In the genomic region with DNA sequence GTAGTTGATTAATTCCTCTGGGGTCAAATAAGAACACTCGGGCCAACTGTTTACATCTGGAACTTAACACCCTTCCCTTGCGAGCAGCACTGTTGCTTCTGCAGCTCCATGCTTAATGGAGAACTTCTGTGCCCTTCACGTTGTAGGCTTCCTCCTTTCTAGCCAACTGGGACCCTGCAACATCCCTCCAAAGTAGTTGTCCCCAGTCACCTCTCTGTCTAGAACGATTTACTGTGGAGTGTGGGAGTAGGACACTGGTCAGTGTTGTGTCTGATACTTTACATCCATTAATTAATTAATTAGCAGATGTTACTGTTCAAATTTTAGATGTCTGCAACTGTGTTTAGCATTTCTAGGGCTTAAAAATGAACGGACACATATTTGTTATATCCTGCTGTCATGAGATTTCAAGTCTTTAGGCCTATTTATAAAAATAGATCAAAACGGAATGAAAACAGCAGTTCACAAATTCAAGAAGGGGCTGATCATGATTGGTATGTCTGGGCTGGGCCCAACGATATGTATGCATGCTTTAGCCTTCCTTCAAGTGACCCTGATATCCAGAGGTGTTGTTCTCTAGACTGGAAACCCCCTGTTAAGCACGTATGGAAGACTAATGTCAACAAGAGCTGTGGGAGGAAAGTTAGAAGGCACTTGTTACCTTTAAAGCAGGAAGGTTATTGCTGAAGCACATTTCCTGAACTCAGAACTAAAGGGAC, we compare ENCODE assay signal across 24 mouse cellular contexts.
DNase-seq lines count a peak whose midpoint lies in the region; ATAC-seq and TF ChIP-seq lines count a peak whose summit lies in the region.
"Had no signal": no experiment of that assay in that cellular context is flagged by ENCODE, and none has a peak within 500 bp of the region (broad histone marks: within the 10 kb centered on the region; RNA-seq: fewer than 3 reads in every experiment).

No protein-coding gene starts in this region.

- no peak for TF ChIP-seq POLR2A in kidney, adult 2 months (IDR thresholded peaks at IDR 0.05; ENCODE audit: low read depth, low read length)

- no peak overlapping the region for H3K4me3 ChIP-seq in kidney, adult 2 months (ENCODE audit: insufficient read depth, low read depth, low read length)
- H3K4me3 ChIP-seq in kidney, embryonic 16.5 days (ENCODE audit: low read length), result no peak overlapping the region
- H3K4me3 ChIP-seq in stomach, embryonic 14.5 days (ENCODE audit: low read depth, low read length), result no peak overlapping the region
- H3K4me3 ChIP-seq in stomach, postnatal 0 days (ENCODE audit: low read depth, low read length), result no peak overlapping the region
- H3K4me3 ChIP-seq: forebrain, embryonic 10.5 days; forebrain, embryonic 13.5 days; heart, adult 2 months; heart, embryonic 10.5 days; heart, embryonic 13.5 days had no signal

- 31% methylated on average over 8 of the region's 8 CpGs for whole genome bisulfite sequencing in kidney, adult 2 months
- WGBS in kidney, embryonic 16.5 days, result 21% methylated on average over 8 of the region's 8 CpGs
- 29% methylated on average over 8 of the region's 8 CpGs for WGBS in stomach, embryonic 14.5 days
- 40% methylated on average over 8 of the region's 8 CpGs for WGBS in stomach, postnatal 0 days

- no peak for TF ChIP-seq CTCF in kidney, adult 2 months (conservative IDR thresholded peaks at IDR 0.05; ENCODE audit: insufficient read depth, insufficient read length, low read depth, low read length)
- TF ChIP-seq CTCF in stomach, postnatal 0 days (IDR thresholded peaks at IDR 0.05; ENCODE audit: low read depth), result no peak

- H3K9ac ChIP-seq in kidney, embryonic 16.5 days (replicated peaks; ENCODE audit: low read length), result no peak overlapping the region
- no peak overlapping the region for H3K9ac ChIP-seq in stomach, embryonic 14.5 days (replicated peaks; ENCODE audit: low read depth, low read length)
- no peak overlapping the region for H3K9ac ChIP-seq in stomach, postnatal 0 days (ENCODE audit: low read length)
- H3K9ac ChIP-seq: forebrain, embryonic 13.5 days; heart, embryonic 13.5 days had no signal

- peak; percentile 94 for ATAC-seq in kidney, embryonic 16.5 days (ENCODE audit: low FRiP score, low TSS enrichment)
- ATAC-seq in stomach, embryonic 14.5 days (ENCODE audit: insufficient number of reproducible peaks, insufficient read depth, low FRiP score, low read depth), result peak; percentile 53; the same call in 1 of the 2 replicates
- ATAC-seq in stomach, postnatal 0 days (ENCODE audit: low FRiP score, low TSS enrichment), result no peak
- ATAC-seq: activated CD4-positive, CD25-positive, alpha-beta regulatory T cell, adult 4 months; forebrain, embryonic 13.5 days; forebrain, embryonic 16.5 days had no signal

- H3K9me3 ChIP-seq in kidney, embryonic 16.5 days (ENCODE audit: low read length), result no peaks in the 10 kb centered on the region
- H3K9me3 ChIP-seq in stomach, embryonic 14.5 days (ENCODE audit: control insufficient read depth, low read depth, low read length), result no peaks in the 10 kb centered on the region
- H3K9me3 ChIP-seq in stomach, postnatal 0 days (ENCODE audit: control insufficient read depth, low read length), result no peaks in the 10 kb centered on the region
- H3K9me3 ChIP-seq: forebrain, embryonic 10.5 days; forebrain, embryonic 13.5 days; heart, embryonic 10.5 days; heart, embryonic 13.5 days had no signal

- TF ChIP-seq EP300 in stomach, postnatal 0 days (optimal IDR thresholded peaks at IDR 0.05), result no peak

- no peaks in the 10 kb centered on the region for H3K36me3 ChIP-seq in kidney, adult 2 months (ENCODE audit: control insufficient read depth, insufficient read depth, low read length)
- H3K36me3 ChIP-seq in kidney, embryonic 16.5 days (ENCODE audit: insufficient read depth, low read length), result no peaks in the 10 kb centered on the region
- no peaks in the 10 kb centered on the region for H3K36me3 ChIP-seq in stomach, embryonic 14.5 days (ENCODE audit: control insufficient read depth, insufficient read depth, low read length)
- H3K36me3 ChIP-seq in stomach, postnatal 0 days (ENCODE audit: control insufficient read depth, insufficient read depth, low read length), result no peaks in the 10 kb centered on the region
- H3K36me3 ChIP-seq: forebrain, embryonic 10.5 days; heart, embryonic 10.5 days; heart, embryonic 13.5 days had no signal

- no peaks in the 10 kb centered on the region for H3K4me1 ChIP-seq in kidney, adult 2 months (ENCODE audit: control insufficient read depth, insufficient read depth, low read length)
- peaks cover 10% of the 10 kb centered on the region; the same call in 1 of the 2 replicates for H3K4me1 ChIP-seq in kidney, embryonic 16.5 days (ENCODE audit: insufficient read depth, low read length)
- H3K4me1 ChIP-seq in stomach, embryonic 14.5 days (ENCODE audit: control insufficient read depth, insufficient read depth, low read length), result no peaks in the 10 kb centered on the region
- no peaks in the 10 kb centered on the region for H3K4me1 ChIP-seq in stomach, postnatal 0 days (replicated peaks; ENCODE audit: control insufficient read depth, insufficient read depth)
- H3K4me1 ChIP-seq: forebrain, embryonic 10.5 days; forebrain, embryonic 13.5 days; heart, embryonic 10.5 days; heart, embryonic 13.5 days had no signal

- H3K27me3 ChIP-seq in kidney, adult 2 months (replicated peaks; ENCODE audit: control insufficient read depth, insufficient read depth, low read length), result no peaks in the 10 kb centered on the region
- H3K27me3 ChIP-seq in kidney, embryonic 16.5 days (ENCODE audit: insufficient read depth, low read length), result no peaks in the 10 kb centered on the region
- H3K27me3 ChIP-seq in stomach, embryonic 14.5 days (ENCODE audit: control insufficient read depth, insufficient read depth, low read length), result no peaks in the 10 kb centered on the region
- no peaks in the 10 kb centered on the region for H3K27me3 ChIP-seq in stomach, postnatal 0 days (ENCODE audit: control insufficient read depth, insufficient read depth, low read length)
- H3K27me3 ChIP-seq: forebrain, embryonic 13.5 days; heart, embryonic 13.5 days had no signal

- DNase-seq in kidney, adult 2 months, result peak; percentile 1
- no peak for DNase-seq in kidney, adult 9 months
- no peak for DNase-seq in kidney, adult 11 months
- DNase-seq in stomach, postnatal 0 days (ENCODE audit: low spot score), result no peak
- no peak for DNase-seq in thymus, adult 18-20 months
- DNase-seq: adrenal gland, adult 8-10 months; adrenal gland, postnatal 25 days; cerebellum, adult 11-12 months; cerebellum, adult 8-10 months; cerebellum, postnatal 10 days; cerebellum, postnatal 36 days; gastrocnemius, postnatal 10 days; gastrocnemius, postnatal 36 days; heart, adult 2 months; heart, postnatal 14 days; heart, postnatal 4 days had no signal

- no peak overlapping the region for H3K4me2 ChIP-seq in kidney, embryonic 16.5 days (replicated peaks; ENCODE audit: low read depth, low read length)
- H3K4me2 ChIP-seq in stomach, embryonic 14.5 days (replicated peaks; ENCODE audit: low read depth, low read length), result no peak overlapping the region
- no peak overlapping the region for H3K4me2 ChIP-seq in stomach, postnatal 0 days (replicated peaks; ENCODE audit: low read depth)
- H3K4me2 ChIP-seq: forebrain, embryonic 13.5 days; heart, embryonic 13.5 days had no signal

- H3K27ac ChIP-seq in kidney, adult 2 months (ENCODE audit: insufficient read depth, low read depth, low read length), result no peak overlapping the region
- H3K27ac ChIP-seq in kidney, embryonic 16.5 days (ENCODE audit: low read length), result peak overlapping the region; percentile 77
- no peak overlapping the region for H3K27ac ChIP-seq in stomach, embryonic 14.5 days (ENCODE audit: low read length)
- no peak overlapping the region for H3K27ac ChIP-seq in stomach, postnatal 0 days (replicated peaks)
- H3K27ac ChIP-seq: forebrain, embryonic 10.5 days; forebrain, embryonic 13.5 days; heart, adult 2 months; heart, embryonic 10.5 days; heart, embryonic 13.5 days had no signal
